Comparison of ENCODE assay signal across 8 mouse cellular contexts in the genomic region with DNA sequence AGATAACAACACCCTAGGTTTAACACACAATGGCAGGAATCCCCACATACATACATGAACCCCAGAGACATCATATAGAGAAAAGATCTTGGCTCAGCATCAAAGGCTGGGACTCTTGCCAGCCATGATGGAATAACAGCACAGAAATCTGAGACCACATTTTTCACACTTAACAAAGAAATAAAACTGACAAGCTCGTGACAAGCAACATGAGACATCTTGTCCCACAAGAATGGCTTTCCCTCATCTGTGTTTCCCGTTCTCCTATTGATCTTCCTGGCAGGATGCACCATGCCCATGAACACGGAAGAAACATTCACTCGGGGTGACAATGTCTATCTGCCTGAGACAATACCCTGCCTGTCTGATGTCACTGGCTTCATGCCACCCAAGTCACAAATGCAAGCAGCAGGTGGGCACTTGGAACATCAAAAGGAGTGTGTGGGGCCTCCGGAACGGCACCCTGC.
A peak's percentile ranks its signal among the peaks of the same experiment; 100 is the strongest.
DNase-seq lines count a peak whose midpoint lies in the region; ATAC-seq and TF ChIP-seq lines count a peak whose summit lies in the region.
"Had no signal": no experiment of that assay in that cellular context is flagged by ENCODE, and none has a peak within 500 bp of the region (broad histone marks: within the 10 kb centered on the region; RNA-seq: fewer than 3 reads in every experiment).

No protein-coding gene starts in this region.

- peaks cover 29% of the 10 kb centered on the region for H3K4me1 ChIP-seq in embryonic facial prominence, embryonic 14.5 days (ENCODE audit: control insufficient read depth, insufficient read depth, low read length)
- peaks cover 17% of the 10 kb centered on the region for H3K4me1 ChIP-seq in hindbrain, postnatal 0 days (ENCODE audit: insufficient read depth, low read length)
- H3K4me1 ChIP-seq in neural tube, embryonic 12.5 days: peaks cover 30% of the 10 kb centered on the region

- ATAC-seq in embryonic facial prominence, embryonic 14.5 days (ENCODE audit: low read depth): peak; percentile 41; the same call in 1 of the 2 replicates
- ATAC-seq in hindbrain, postnatal 0 days: peak; percentile 32
- no peak for ATAC-seq in neural tube, embryonic 12.5 days (ENCODE audit: low FRiP score, low read depth)
- ATAC-seq: Patski had no signal

- H3K4me3 ChIP-seq in embryonic facial prominence, embryonic 14.5 days (ENCODE audit: low read depth, low read length): no peak overlapping the region
- no peak overlapping the region for H3K4me3 ChIP-seq in hindbrain, postnatal 0 days (ENCODE audit: low read length)
- no peak overlapping the region for H3K4me3 ChIP-seq in neural tube, embryonic 12.5 days

- no peaks in the 10 kb centered on the region for H3K36me3 ChIP-seq in embryonic facial prominence, embryonic 14.5 days (ENCODE audit: control insufficient read depth, insufficient read depth, low read length)
- no peaks in the 10 kb centered on the region for H3K36me3 ChIP-seq in hindbrain, postnatal 0 days (ENCODE audit: insufficient read depth, low read length)
- H3K36me3 ChIP-seq in neural tube, embryonic 12.5 days: no peaks in the 10 kb centered on the region

- no peak overlapping the region for H3K27ac ChIP-seq in embryonic facial prominence, embryonic 14.5 days (replicated peaks; ENCODE audit: low read depth, low read length)
- H3K27ac ChIP-seq in hindbrain, postnatal 0 days: peak overlapping the region; percentile 73
- H3K27ac ChIP-seq in neural tube, embryonic 12.5 days: 0 out of 2 replicates have a peak overlapping the region, but pooled peaks have one; percentile 34

- no peak for TF ChIP-seq CTCF in hindbrain, postnatal 0 days (IDR thresholded peaks at IDR 0.05; ENCODE audit: low read depth)

- peak; percentile 23 for DNase-seq in layer of hippocampus, adult 9-11 months
- DNase-seq in layer of hippocampus, adult 9-10 months (ENCODE audit: low spot score): no peak
- DNase-seq in embryonic facial prominence, embryonic 14.5 days (ENCODE audit: low spot score): peak; percentile 85
- DNase-seq in hindbrain, postnatal 0 days (ENCODE audit: low spot score): peak; percentile 71
- DNase-seq in adrenal gland, adult (ENCODE audit: inconsistent age in 2 of 2, low spot score in 1 of 2): no peak
- no peak for DNase-seq in urinary bladder, postnatal 14 days (ENCODE audit: low spot score)

- H3K9me3 ChIP-seq in embryonic facial prominence, embryonic 14.5 days (ENCODE audit: control insufficient read depth, low read length): no peaks in the 10 kb centered on the region
- H3K9me3 ChIP-seq in hindbrain, postnatal 0 days (ENCODE audit: low read length): no peaks in the 10 kb centered on the region
- H3K9me3 ChIP-seq in neural tube, embryonic 12.5 days: no peaks in the 10 kb centered on the region

- H3K4me2 ChIP-seq in embryonic facial prominence, embryonic 14.5 days (ENCODE audit: low read depth, low read length): no peak overlapping the region
- H3K4me2 ChIP-seq in hindbrain, postnatal 0 days (ENCODE audit: low read depth, low read length): 0 out of 2 replicates have a peak overlapping the region, but pooled peaks have one; percentile 49
- 0 out of 2 replicates have a peak overlapping the region, but pooled peaks have one; percentile 7 for H3K4me2 ChIP-seq in neural tube, embryonic 12.5 days (replicated peaks)

- H3K9ac ChIP-seq in embryonic facial prominence, embryonic 14.5 days (ENCODE audit: low read depth, low read length): no peak overlapping the region
- H3K9ac ChIP-seq in hindbrain, postnatal 0 days (replicated peaks; ENCODE audit: low read length): 0 out of 2 replicates have a peak overlapping the region, but pooled peaks have one; percentile 5
- H3K9ac ChIP-seq in neural tube, embryonic 12.5 days: no peak overlapping the region

- 8% methylated on average over 6 of the region's 6 CpGs for WGBS in embryonic facial prominence, embryonic 14.5 days
- WGBS in hindbrain, postnatal 0 days: 12% methylated on average over 6 of the region's 6 CpGs
- WGBS in neural tube, embryonic 12.5 days: 2% methylated on average over 6 of the region's 6 CpGs

- H3K27me3 ChIP-seq in embryonic facial prominence, embryonic 14.5 days (replicated peaks; ENCODE audit: control insufficient read depth, insufficient read depth, low read length): no peaks in the 10 kb centered on the region
- H3K27me3 ChIP-seq in hindbrain, postnatal 0 days (ENCODE audit: insufficient read depth, low read length): no peaks in the 10 kb centered on the region
- no peaks in the 10 kb centered on the region for H3K27me3 ChIP-seq in neural tube, embryonic 12.5 days (replicated peaks)
- H3K27me3 ChIP-seq: Patski had no signal

Comparison
In these comparisons a context has a peak if more than half of its experiments do, and no peak if none do; other contexts are left out.
1. DNase-seq: peak in layer of hippocampus, adult 9-11 months (single experiment), embryonic facial prominence, embryonic 14.5 days (single experiment) and hindbrain, postnatal 0 days (single experiment); none in layer of hippocampus, adult 9-10 months (single experiment), adrenal gland, adult (0 of 2) and urinary bladder, postnatal 14 days (single experiment).